Mouse (Mus musculus) myocyte (in vitro differentiated cells): Measurements from ENCODE around the gene Pkdrej.

Experiments used
- CEBPB ChIP-seq: IDR thresholded peaks from 2 replicates; pipeline ENCODE4 v1.6.1; 2011; ENCODE audit warnings: mild to moderate bottlenecking, moderate library complexity; ENCODE audit not compliant: poor library complexity, insufficient read depth, severe bottlenecking
- E2F4 ChIP-seq: IDR thresholded peaks from one replicate; pipeline ENCODE4 v1.6.1; 2011; ENCODE audit warnings: mild to moderate bottlenecking, control low read depth, moderate library complexity; ENCODE audit not compliant: insufficient read depth
- MAX ChIP-seq: IDR thresholded peaks from one replicate; pipeline ENCODE4 v1.6.1; 2011; ENCODE audit warnings: low read depth, mild to moderate bottlenecking, control low read depth
- MYOD1 ChIP-seq, 3 experiments: IDR thresholded peaks; one replicate each; pipeline ENCODE4 v1.6.1; 2011; ENCODE audit warnings: control low read depth in 2 of 3, low read depth in 2 of 3, mild to moderate bottlenecking in 2 of 3, moderate library complexity in 1 of 3; ENCODE audit not compliant: insufficient read length in 2 of 3, control insufficient read depth in 1 of 3
- MYOG ChIP-seq, 3 experiments: IDR thresholded peaks; one replicate each; pipeline ENCODE4 v1.6.1; 2011; ENCODE audit warnings: control low read depth in 2 of 3, low read depth in 2 of 3, mild to moderate bottlenecking in 2 of 3; ENCODE audit not compliant: insufficient read length in 2 of 3, control insufficient read depth in 1 of 3, insufficient read depth in 1 of 3
- POLR2A ChIP-seq: IDR thresholded peaks from one replicate; pipeline ENCODE4 v1.6.1; 2011; ENCODE audit warnings: low read depth, mild to moderate bottlenecking, control low read depth, moderate library complexity; ENCODE audit not compliant: insufficient read length
- POLR2AphosphoS2 ChIP-seq: IDR thresholded peaks from one replicate; pipeline ENCODE4 v1.6.1; 2011; ENCODE audit warnings: low read depth, control low read depth; ENCODE audit not compliant: insufficient read length
- REST ChIP-seq: IDR thresholded peaks from one replicate; pipeline ENCODE4 v1.6.1; 2011; ENCODE audit warnings: mild to moderate bottlenecking, control low read depth, moderate library complexity; ENCODE audit not compliant: insufficient read depth, insufficient read length
- SRF ChIP-seq: IDR thresholded peaks from one replicate; pipeline ENCODE4 v1.6.1; 2011; ENCODE audit warnings: low read depth; ENCODE audit not compliant: control insufficient read depth, insufficient read length
- TCF12 ChIP-seq: IDR thresholded peaks from one replicate; pipeline ENCODE4 v1.6.1; 2011; ENCODE audit warnings: mild to moderate bottlenecking, control low read depth; ENCODE audit not compliant: poor library complexity, insufficient read depth, severe bottlenecking
- TCF3 ChIP-seq: IDR thresholded peaks from one replicate; pipeline ENCODE4 v1.6.1; 2011; ENCODE audit warnings: low read depth, control low read depth; ENCODE audit not compliant: insufficient read length
- USF1 ChIP-seq: IDR thresholded peaks from one replicate; pipeline ENCODE4 v1.6.1; 2011; ENCODE audit warnings: low read depth, mild to moderate bottlenecking, control low read depth, moderate library complexity

- TF ChIP-seq E2F4 (no peak), POLR2A (no peak), MAX (no peak), POLR2AphosphoS2 (no peak), REST (no peak), MYOD1 (IDR thresholded peaks at IDR 0.05; ENCODE audit: control insufficient read depth in 1 of 3, insufficient read length in 2 of 3, low read depth in 2 of 3) (no peak), TCF3 (no peak), CEBPB (no peak), USF1 (no peak), TCF12 (no peak), SRF (no peak), MYOG (IDR thresholded peaks at IDR 0.05; ENCODE audit: control insufficient read depth in 1 of 3, insufficient read depth in 1 of 3, insufficient read length in 2 of 3, low read depth in 2 of 3) (no peak)
Measured at GRCm38 (mm10) chr15:85808434-85808833, 13.1 kb downstream of the Pkdrej start.
